Mouse (Mus musculus): ENCODE results near the gene Cab39.

Gene Cab39

GRCm38 (mm10) chr1:85899388-85899761 is 106.1 kb downstream of the Cab39 start:
- no peak for DNase-seq (ENCODE audit: low spot score in 2 of 2)

GRCm38 (mm10) chr1:85900521-85901333 is 107.5 kb downstream of the Cab39 start:
- no peak for DNase-seq (ENCODE audit: low spot score in 2 of 2)

All from thymus, postnatal 10 days (tissue).